ENCODE assay signal across 9 mouse cellular contexts in genomic region chr2:158625231-158625630, GRCm38 (mm10). TPM values are rescaled to one million over a fixed set of nuclear protein-coding genes. Genes with fewer than 3 reads are reported as not detected.
DNase-seq lines count a peak whose midpoint lies in the region; ATAC-seq and TF ChIP-seq lines count a peak whose summit lies in the region.
"Had no signal": no experiment of that assay in that cellular context is flagged by ENCODE, and none has a peak within 500 bp of the region (broad histone marks: within the 10 kb centered on the region; RNA-seq: fewer than 3 reads in every experiment).

No protein-coding gene starts in this region.

- peak; percentile 37 for ATAC-seq in activated CD4-positive, CD25-positive, alpha-beta regulatory T cell, adult 4 months
- ATAC-seq in heart, postnatal 0 days (ENCODE audit: insufficient read depth, low read depth), result peak; percentile 38; the same call in 1 of the 2 replicates
- peak; percentile 63 for ATAC-seq in liver, embryonic 14.5 days (ENCODE audit: insufficient read depth)
- peak; percentile 69 for ATAC-seq in stomach, embryonic 15.5 days (ENCODE audit: insufficient read depth, low FRiP score, low read depth)

- H3K9me3 ChIP-seq in heart, postnatal 0 days (replicated peaks; ENCODE audit: control insufficient read depth, low read length), result no peaks in the 10 kb centered on the region
- H3K9me3 ChIP-seq in liver, embryonic 14.5 days (ENCODE audit: control insufficient read depth, low read length), result no peaks in the 10 kb centered on the region
- no peaks in the 10 kb centered on the region for H3K9me3 ChIP-seq in stomach, embryonic 15.5 days

- peak overlapping the region; percentile 69 for H3K4me3 ChIP-seq in left cerebral cortex, adult 2 months
- peak overlapping the region; percentile 95 for H3K4me3 ChIP-seq in heart, postnatal 0 days (ENCODE audit: low read depth, low read length)
- peak overlapping the region; percentile 84 to 90 for H3K4me3 ChIP-seq in liver, embryonic 14.5 days (ENCODE audit: insufficient read depth in 1 of 2, low read depth in 2 of 2, low read length in 2 of 2)
- peak overlapping the region; percentile 64 for H3K4me3 ChIP-seq in stomach, embryonic 15.5 days (replicated peaks)

- peak overlapping the region; percentile 86 for H3K4me2 ChIP-seq in heart, postnatal 0 days (ENCODE audit: low read depth, low read length)
- peak overlapping the region; percentile 85 for H3K4me2 ChIP-seq in liver, embryonic 14.5 days (ENCODE audit: low read depth)
- peak overlapping the region; percentile 59 for H3K4me2 ChIP-seq in stomach, embryonic 15.5 days

- no peak for TF ChIP-seq CTCF in left cerebral cortex, adult 2 months (IDR thresholded peaks at IDR 0.05)
- no peak for TF ChIP-seq CTCF in heart, postnatal 0 days (IDR thresholded peaks at IDR 0.05; ENCODE audit: low read depth)
- no peak for TF ChIP-seq CTCF in liver, embryonic 14.5 days (IDR thresholded peaks at IDR 0.05; ENCODE audit: low read depth)

- WGBS in heart, postnatal 0 days, result under 1% methylated on average over 44 of the region's 44 CpGs
- under 1% methylated on average over 44 of the region's 44 CpGs for WGBS in liver, embryonic 14.5 days (ENCODE audit: insufficient replicate concordance)
- under 1% methylated on average over 44 of the region's 44 CpGs for WGBS in stomach, embryonic 15.5 days

- no peak for DNase-seq in left cerebral cortex, adult 2 months (ENCODE audit: extremely low spot score in 1 of 2, low spot score in 2 of 2)
- no peak for DNase-seq in left cerebral cortex, postnatal 14 days (ENCODE audit: low spot score in 2 of 2)
- no peak for DNase-seq in heart, postnatal 0 days (ENCODE audit: low spot score)
- DNase-seq in liver, embryonic 14.5 days (ENCODE audit: low read depth in 3 of 3, low spot score in 3 of 3), result no peak
- no peak for DNase-seq in right cerebral cortex, postnatal 14 days
- no peak for DNase-seq in embryo, embryonic 10.5 days (ENCODE audit: low spot score)

- TF ChIP-seq EP300 in heart, postnatal 0 days (IDR thresholded peaks at IDR 0.05; ENCODE audit: low read depth), result no peak
- no peak for TF ChIP-seq EP300 in liver, embryonic 14.5 days (IDR thresholded peaks at IDR 0.05; ENCODE audit: low read depth)

- H3K4me1 ChIP-seq in heart, postnatal 0 days (ENCODE audit: control insufficient read depth, insufficient read depth), result peaks cover 4% of the 10 kb centered on the region; the same call in 1 of the 2 replicates
- peaks cover 0 to 6% of the 10 kb centered on the region in 2 experiments; a peak in 2 of 4 replicates for H3K4me1 ChIP-seq in liver, embryonic 14.5 days (replicated peaks; ENCODE audit: control insufficient read depth in 2 of 2, insufficient read depth in 2 of 2, low read length in 1 of 2)
- 0 out of 2 replicates have a peak, but pooled peaks cover 7% of the 10 kb centered on the region for H3K4me1 ChIP-seq in stomach, embryonic 15.5 days

- intact Hi-C loops in left cerebral cortex, adult 2 months (cut with DNase I), result no loop called here
- intact Hi-C loops in left cerebral cortex, postnatal 14 days (cut with DNase I), result loop anchor here (5.0 kb wide), 1 partner anchor 78 kb away; no protein-coding TSS in a partner anchor

- H3K27ac ChIP-seq in left cerebral cortex, adult 2 months, result peak overlapping the region; percentile 94
- H3K27ac ChIP-seq in heart, postnatal 0 days (ENCODE audit: low read depth), result peak overlapping the region; percentile 88
- H3K27ac ChIP-seq in liver, embryonic 14.5 days, result no peak overlapping the region
- H3K27ac ChIP-seq in stomach, embryonic 15.5 days, result peak overlapping the region; percentile 95

- H3K36me3 ChIP-seq in heart, postnatal 0 days (replicated peaks; ENCODE audit: control insufficient read depth, insufficient read depth, low read length), result peaks cover 34% of the 10 kb centered on the region
- H3K36me3 ChIP-seq in liver, embryonic 14.5 days (replicated peaks; ENCODE audit: control insufficient read depth, insufficient read depth, low read depth), result peaks cover 17% of the 10 kb centered on the region
- H3K36me3 ChIP-seq in stomach, embryonic 15.5 days, result peaks cover 21% of the 10 kb centered on the region

- peak overlapping the region; percentile 85 for H3K9ac ChIP-seq in heart, postnatal 0 days (replicated peaks; ENCODE audit: low read depth, low read length)
- H3K9ac ChIP-seq in liver, embryonic 14.5 days (replicated peaks), result peak overlapping the region; percentile 59
- peak overlapping the region; percentile 67 for H3K9ac ChIP-seq in stomach, embryonic 15.5 days

- H3K27me3 ChIP-seq in heart, postnatal 0 days (ENCODE audit: control insufficient read depth, insufficient read depth, low read length), result peaks cover 6% of the 10 kb centered on the region
- H3K27me3 ChIP-seq in liver, embryonic 14.5 days (ENCODE audit: control insufficient read depth, insufficient read depth, low read length), result peaks cover under 1% of the 10 kb centered on the region; the same call in 1 of the 2 replicates
- no peaks in the 10 kb centered on the region; the same call in 1 of the 2 replicates for H3K27me3 ChIP-seq in stomach, embryonic 15.5 days (replicated peaks)

RNA-seq across cellular contexts. Expression of gene Actr5, which starts 0.5 kb away (rescaled TPM):
- total RNA-seq in left cerebral cortex, adult 2 months (2021), result 10 to 100 TPM; 11.0 to 12.4 TPM
- 10 to 100 TPM in 1 of 2 experiments, 1 to 10 TPM in 1; 9.1 to 10.1 TPM for total RNA-seq in left cerebral cortex, postnatal 14 days (2021)
- 1 to 10 TPM; 3.1 to 3.2 TPM for polyA plus RNA-seq in activated CD4-positive, CD25-positive, alpha-beta regulatory T cell, adult 4 months (2017; shearing (Covaris generic))
- total RNA-seq in heart, postnatal 0 days (2014; rRNA removed; ENCODE audit: low replicate concordance), result 9.6 and 10.8 TPM in 2 replicates
- 2.9 and 3.8 TPM in 2 replicates for polyA plus RNA-seq in heart, postnatal 0 days (2015; fragmentation: Nextera tagmentation; extraction: Ambion mirVana)
- 2.9 and 3.6 TPM in 2 replicates for polyA plus RNA-seq in liver, embryonic 14.5 days (2012; rRNA removed)
- polyA plus RNA-seq in liver, embryonic 14.5 days (2014; fragmentation: Nextera tagmentation; extraction: Ambion mirVana), result 4.9 and 5.9 TPM in 2 replicates
- polyA plus RNA-seq in stomach, embryonic 15.5 days (2015; fragmentation: Nextera tagmentation; extraction: Ambion mirVana), result 8.7 and 9.7 TPM in 2 replicates

RNA-seq across cellular contexts. Expression of gene Slc32a1, which starts 14.7 kb away (rescaled TPM):
- total RNA-seq in left cerebral cortex, adult 2 months (2021), result 10 to 100 TPM; 83.5 to 97.2 TPM
- total RNA-seq in left cerebral cortex, postnatal 14 days (2021), result 10 to 100 TPM; 89.6 to 100.0 TPM
- not detected for polyA plus RNA-seq in activated CD4-positive, CD25-positive, alpha-beta regulatory T cell, adult 4 months (2017; shearing (Covaris generic))
- total RNA-seq in heart, postnatal 0 days (2014; rRNA removed; ENCODE audit: low replicate concordance), result not detected in 2 replicates
- not detected in 2 replicates for polyA plus RNA-seq in heart, postnatal 0 days (2015; fragmentation: Nextera tagmentation; extraction: Ambion mirVana)
- 0.01 and 0.05 TPM in 2 replicates for polyA plus RNA-seq in liver, embryonic 14.5 days (2012; rRNA removed)
- polyA plus RNA-seq in liver, embryonic 14.5 days (2014; fragmentation: Nextera tagmentation; extraction: Ambion mirVana), result not detected in 2 replicates
- polyA plus RNA-seq in stomach, embryonic 15.5 days (2015; fragmentation: Nextera tagmentation; extraction: Ambion mirVana), result not detected in 2 replicates
- total RNA-seq: heart, postnatal 10 days had no signal

RNA-seq across cellular contexts. Expression of gene Ppp1r16b, which starts 40.0 kb away (rescaled TPM):
- 100 to 1,000 TPM; 135 to 138 TPM for total RNA-seq in left cerebral cortex, adult 2 months (2021)
- 10 to 100 TPM; 74.2 to 76.5 TPM for total RNA-seq in left cerebral cortex, postnatal 14 days (2021)
- 100 to 1,000 TPM; 100 to 110 TPM for polyA plus RNA-seq in activated CD4-positive, CD25-positive, alpha-beta regulatory T cell, adult 4 months (2017; shearing (Covaris generic))
- 3.7 and 9.1 TPM in 2 replicates for total RNA-seq in heart, postnatal 0 days (2014; rRNA removed; ENCODE audit: low replicate concordance)
- 5.0 and 5.1 TPM in 2 replicates for polyA plus RNA-seq in heart, postnatal 0 days (2015; fragmentation: Nextera tagmentation; extraction: Ambion mirVana)
- 0.30 and 0.31 TPM in 2 replicates for polyA plus RNA-seq in liver, embryonic 14.5 days (2012; rRNA removed)
- 0.74 and 0.76 TPM in 2 replicates for polyA plus RNA-seq in liver, embryonic 14.5 days (2014; fragmentation: Nextera tagmentation; extraction: Ambion mirVana)
- 3.8 and 4.2 TPM in 2 replicates for polyA plus RNA-seq in stomach, embryonic 15.5 days (2015; fragmentation: Nextera tagmentation; extraction: Ambion mirVana)

Comparison
In these comparisons a context has a peak if more than half of its experiments do, and no peak if none do; other contexts are left out.
1. RNA of gene Ppp1r16b, which starts 40.0 kb away (polyA plus RNA-seq): 100 to 110 TPM in activated CD4-positive, CD25-positive, alpha-beta regulatory T cell, adult 4 months; 5.0 to 5.1 TPM in heart, postnatal 0 days, 3.8 to 4.2 TPM in stomach, embryonic 15.5 days and 0.30 to 0.76 TPM in liver, embryonic 14.5 days; every median in the first group is over 10 times any median in the second.
2. Peak in every context shown above with its lines, with median percentiles within 50 percentile points of each other: H3K4me3 ChIP-seq, ATAC-seq, H3K4me2 ChIP-seq and H3K9ac ChIP-seq.